In genomic region chr2:103512066-103512795, GRCm38 (mm10) we compare ENCODE assay signal across 14 mouse cellular contexts.
"Had no signal": no experiment of that assay in that cellular context is flagged by ENCODE, and none has a peak within 500 bp of the region (broad histone marks: within the 10 kb centered on the region; RNA-seq: fewer than 3 reads in every experiment).

No protein-coding gene starts in this region.

- ATAC-seq: intestine, embryonic 15.5 days had no signal

- H3K4me1 ChIP-seq: intestine, embryonic 15.5 days; limb, embryonic 12.5 days; limb, embryonic 15.5 days had no signal

- H3K4me2 ChIP-seq: intestine, embryonic 15.5 days; limb, embryonic 12.5 days; limb, embryonic 15.5 days; midbrain, embryonic 11.5 days had no signal

- H3K9me3 ChIP-seq: intestine, embryonic 15.5 days; limb, embryonic 12.5 days; limb, embryonic 15.5 days had no signal

- DNase-seq: kidney, adult 11 months; kidney, adult 8-10 months; left cerebral cortex, postnatal 4 days; lung, adult 2 months; lung, postnatal 10 days; lung, postnatal 4 days; midbrain, embryonic 14.5 days; thymus, adult 18-20 months; thymus, postnatal 36 days had no signal

- H3K27ac ChIP-seq: intestine, embryonic 15.5 days; limb, embryonic 12.5 days; limb, embryonic 15.5 days; liver, embryonic 14.5 days had no signal

- H3K9ac ChIP-seq: intestine, embryonic 15.5 days; limb, embryonic 12.5 days; limb, embryonic 15.5 days; liver, embryonic 14.5 days had no signal

- H3K27me3 ChIP-seq: intestine, embryonic 15.5 days; limb, embryonic 12.5 days; limb, embryonic 15.5 days had no signal

- H3K4me3 ChIP-seq: intestine, embryonic 15.5 days; limb, embryonic 12.5 days; limb, embryonic 15.5 days had no signal

- H3K36me3 ChIP-seq: intestine, embryonic 15.5 days; limb, embryonic 12.5 days; limb, embryonic 15.5 days had no signal
